Mouse (Mus musculus) neural tube, embryonic 13.5 days (tissue): Measurements from ENCODE around the gene Slitrk5. TPM values are rescaled to one million over a fixed set of nuclear protein-coding genes. Genes with fewer than 3 reads are reported as not detected.
"Not testable (repeated sequence)": the region's sequence is repeated elsewhere in the genome, so short reads cannot be mapped to it uniquely, and the experiment has no call there.

Source experiments
- ATAC-seq: fragments of 200-750 bp; cut with Nextera tagmentation; 2 replicates; pipeline ENCODE4 v1.8.0; 2017; ENCODE audit warnings: low read depth, mild to moderate bottlenecking, moderate TSS enrichment, moderate library complexity
- H3K27ac ChIP-seq: fragments of 300-500 bp; sonication (generic); replicated peaks from 2 replicates; pipeline ENCODE4 v1.5.1; 2015; ENCODE audit warnings: moderate library complexity, mild to moderate bottlenecking, inconsistent platforms
- H3K27me3 ChIP-seq: fragments of 300-500 bp; sonication (generic); 2 replicates; pipeline ENCODE4 v1.6.1; 2015; ENCODE audit warnings: mild to moderate bottlenecking, inconsistent platforms
- H3K36me3 ChIP-seq: fragments of 300-500 bp; sonication (generic); 2 replicates; pipeline ENCODE4 v1.6.1; 2015; ENCODE audit warnings: mild to moderate bottlenecking, inconsistent platforms
- H3K4me1 ChIP-seq: fragments of 300-500 bp; sonication (generic); replicated peaks from 2 replicates; pipeline ENCODE4 v1.6.1; 2015; ENCODE audit warnings: inconsistent platforms
- H3K4me2 ChIP-seq: fragments of 300-500 bp; sonication (generic); 2 replicates; pipeline ENCODE4 v1.6.1; 2015; ENCODE audit warnings: inconsistent platforms, mild to moderate bottlenecking, moderate library complexity
- H3K4me3 ChIP-seq: fragments of 300-500 bp; sonication (generic); 2 replicates; pipeline ENCODE4 v1.5.1; 2015; ENCODE audit warnings: mild to moderate bottlenecking, inconsistent platforms
- H3K9ac ChIP-seq: fragments of 300-500 bp; sonication (generic); 2 replicates; pipeline ENCODE4 v1.6.1; 2015; ENCODE audit warnings: moderate library complexity, mild to moderate bottlenecking, inconsistent platforms
- H3K9me3 ChIP-seq: fragments of 300-500 bp; sonication (generic); 2 replicates; pipeline ENCODE4 v1.6.1; 2016; ENCODE audit warnings: inconsistent platforms
- WGBS: fragments of 180-500 bp; shearing (Covaris S2); methylation state at CpG from one replicate; pipeline ENCODE4 v1.1.7; 2015; 5-methylcytosine and 5-hydroxymethylcytosine counted together
- polyA plus RNA-seq: library from polyadenylated mRNA; unstranded; fragments of >200 nt; fragmentation: Nextera tagmentation; extraction: Ambion mirVana; gene quantifications from 2 replicates; pipeline ENCODE4 v1.2.1, GENCODE M21; 2015

Gene Slitrk5
- 26.6 TPM in 2 replicates for polyA plus RNA-seq

- H3K4me2 ChIP-seq, result peak within 1 kb of the TSS; percentile 70
- peaks cover 15% of the 10 kb centered on the region for H3K4me1 ChIP-seq
- H3K36me3 ChIP-seq, result no peaks in the 10 kb centered on the region
- under 1% methylated on average over 22 of the region's 22 CpGs for WGBS
- ATAC-seq, result peak; percentile 56
- peaks cover under 1% of the 10 kb centered on the region; the same call in 1 of the 2 replicates for H3K27me3 ChIP-seq
- peak within 1 kb of the TSS; percentile 98 for H3K27ac ChIP-seq
- no peaks in the 10 kb centered on the region for H3K9me3 ChIP-seq
- H3K9ac ChIP-seq, result peak within 1 kb of the TSS; percentile 95
- H3K4me3 ChIP-seq, result peak within 1 kb of the TSS; percentile 86
These were observed at the start of gene Slitrk5 for GRCm38 (mm10) chr14:111674664-111675147. Gene Slitrk5 (plus strand): TSS chr14:111675097.

DNA sequence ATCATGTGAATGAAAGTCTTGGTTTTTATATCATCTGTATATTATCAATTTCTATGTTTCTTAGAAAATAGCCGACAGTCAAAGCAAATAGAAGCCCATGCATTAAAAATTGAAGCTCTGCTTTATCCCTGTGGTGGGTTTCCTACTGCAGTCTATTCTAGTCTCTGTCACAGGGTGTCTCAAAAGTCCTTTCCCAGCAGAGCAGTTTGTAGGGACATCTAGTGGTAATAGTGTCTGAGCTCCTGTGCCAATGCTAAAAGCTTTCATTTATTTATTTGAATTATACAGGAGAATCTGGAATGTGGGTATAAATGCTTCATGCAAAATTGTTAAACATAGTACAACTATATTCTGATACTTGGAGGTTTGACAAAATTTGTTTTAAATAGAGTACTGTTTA is 2.0 kb upstream of the Slitrk5 start:
- no peaks in the 10 kb centered on the region for H3K27me3 ChIP-seq
- 51% methylated on average over 1 of the region's 1 CpGs for WGBS

DNA sequence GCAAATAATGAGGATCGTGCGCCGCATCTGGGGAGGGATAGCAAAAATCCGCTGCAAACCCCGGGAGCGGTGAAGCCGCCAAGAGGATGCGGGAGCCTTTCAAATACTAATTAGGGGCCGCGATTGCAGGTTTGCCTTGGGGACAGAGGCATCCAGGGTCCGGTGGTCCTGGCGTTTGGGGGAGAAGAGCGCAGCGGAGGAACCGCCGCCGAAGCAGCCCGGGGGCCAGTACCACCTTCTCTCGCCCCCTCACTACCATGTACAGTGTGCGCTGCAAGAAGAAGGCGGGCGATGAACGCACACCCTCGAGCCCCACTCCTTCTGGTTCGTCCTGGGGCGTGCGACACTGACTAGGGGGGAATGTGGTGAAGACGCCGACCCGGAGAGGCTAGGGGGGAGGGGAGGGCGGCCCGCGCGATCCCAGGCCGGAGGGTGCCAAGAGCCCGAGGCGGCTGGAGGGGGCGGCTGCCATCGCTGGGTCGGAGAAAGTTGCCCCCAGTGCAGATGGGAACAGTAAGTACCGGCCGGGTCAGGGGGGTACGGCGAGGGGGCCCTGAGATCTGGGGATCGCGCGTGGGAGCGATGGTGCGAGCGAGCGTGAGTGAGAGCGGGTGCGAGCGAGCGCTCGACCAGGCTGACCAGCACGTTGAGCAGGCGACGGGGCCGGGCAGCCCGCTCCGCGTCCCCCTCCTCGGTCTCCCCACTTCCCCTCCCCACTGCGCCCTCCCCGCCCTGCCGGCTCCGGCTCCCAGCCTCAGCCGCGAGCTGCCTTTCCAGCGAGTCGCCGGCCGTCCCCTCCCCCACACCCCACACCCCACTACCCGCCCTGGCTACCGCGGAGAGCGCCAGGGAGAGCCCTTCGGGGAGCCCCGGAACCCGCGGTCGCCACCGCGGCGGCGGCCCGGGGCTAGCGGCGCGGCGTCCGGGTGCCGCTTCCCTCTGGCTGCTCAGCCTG is 591 bp downstream of the Slitrk5 start:
- ATAC-seq, result peak; percentile 82
- Histone ChIP-seq H3K4me1 (peaks cover 18% of the 10 kb centered on the region), H3K4me3 (peak overlapping the region; percentile 86), H3K4me2 (peak overlapping the region; percentile 70), H3K9me3 (no peaks in the 10 kb centered on the region), H3K27me3 (peaks cover 7% of the 10 kb centered on the region; the same call in 1 of the 2 replicates), H3K9ac (peak overlapping the region; percentile 95), H3K36me3 (0 out of 2 replicates have a peak, but pooled peaks cover 4% of the 10 kb centered on the region), H3K27ac (peak overlapping the region; percentile 98)
- WGBS, result under 1% methylated on average over 67 of the region's 94 CpGs

More for the DNA sequence above, 2.0 kb upstream of the Slitrk5 start:
- Histone ChIP-seq H3K27ac (no peak overlapping the region), H3K36me3 (no peaks in the 10 kb centered on the region), H3K4me2 (no peak overlapping the region), H3K4me1 (peaks cover 12% of the 10 kb centered on the region), H3K9ac (no peak overlapping the region), H3K9me3 (no peaks in the 10 kb centered on the region), H3K4me3 (no peak overlapping the region)
- no peak for ATAC-seq

- Histone ChIP-seq H3K4me1 (peaks cover 25% of the 10 kb centered on the region), H3K4me2 (peak overlapping the region; percentile 70)
These were observed 1.3 kb downstream of the Slitrk5 start for GRCm38 (mm10) chr14:111676166-111676581.

GRCm38 (mm10) chr14:111676851-111677291 is 2.0 kb downstream of the Slitrk5 start:
- H3K9me3 ChIP-seq, result no peaks in the 10 kb centered on the region
- ATAC-seq, result peak; percentile 14; the same call in 1 of the 2 replicates
- H3K4me2 ChIP-seq, result peak overlapping the region; percentile 70
- peaks cover 32% of the 10 kb centered on the region for H3K4me1 ChIP-seq
- H3K27ac ChIP-seq, result peak overlapping the region; percentile 98
- H3K36me3 ChIP-seq, result 0 out of 2 replicates have a peak, but pooled peaks cover 4% of the 10 kb centered on the region
- H3K4me3 ChIP-seq, result peak overlapping the region; percentile 86
- under 1% methylated on average over 18 of the region's 18 CpGs for whole genome bisulfite sequencing
- H3K27me3 ChIP-seq, result peaks cover 7% of the 10 kb centered on the region; the same call in 1 of the 2 replicates
- peak overlapping the region; percentile 95 for H3K9ac ChIP-seq

More at GRCm38 (mm10) chr14:111676166-111676581, 1.3 kb downstream of the Slitrk5 start:
- 0 out of 2 replicates have a peak, but pooled peaks cover 4% of the 10 kb centered on the region for H3K36me3 ChIP-seq
- peaks cover 7% of the 10 kb centered on the region; the same call in 1 of the 2 replicates for H3K27me3 ChIP-seq
- H3K27ac ChIP-seq, result peak overlapping the region; percentile 98
- H3K4me3 ChIP-seq, result peak overlapping the region; percentile 86
- under 1% methylated on average over 19 of the region's 19 CpGs for WGBS
- peak; percentile 71 for ATAC-seq
- peak overlapping the region; percentile 95 for H3K9ac ChIP-seq
- no peaks in the 10 kb centered on the region for H3K9me3 ChIP-seq

- Histone ChIP-seq H3K4me1 (peaks cover 35% of the 10 kb centered on the region), H3K27ac (peak overlapping the region; percentile 98), H3K9me3 (no peaks in the 10 kb centered on the region), H3K36me3 (0 out of 2 replicates have a peak, but pooled peaks cover 4% of the 10 kb centered on the region), H3K4me3 (peak overlapping the region; percentile 86), H3K9ac (peak overlapping the region; percentile 95), H3K4me2 (peak overlapping the region; percentile 70), H3K27me3 (peaks cover 7% of the 10 kb centered on the region; the same call in 1 of the 2 replicates)
- ATAC-seq, result no peak
- WGBS, result 2% methylated on average over 17 of the region's 17 CpGs
These were observed 2.6 kb downstream of the Slitrk5 start for GRCm38 (mm10) chr14:111677361-111678070.

GRCm38 (mm10) chr14:111680271-111680670 is 5.4 kb downstream of the Slitrk5 start:
- peaks cover 33% of the 10 kb centered on the region for H3K4me1 ChIP-seq
- H3K4me3 ChIP-seq, result no peak overlapping the region; the same call in 1 of the 2 replicates
- peak overlapping the region; percentile 74; the same call in 1 of the 2 replicates for H3K9ac ChIP-seq
- no peak for ATAC-seq
- 69% methylated on average over 8 of the region's 8 CpGs for WGBS
- peaks cover 7% of the 10 kb centered on the region; the same call in 1 of the 2 replicates for H3K27me3 ChIP-seq
- no peaks in the 10 kb centered on the region for H3K9me3 ChIP-seq
- peaks cover 7% of the 10 kb centered on the region; the same call in 1 of the 2 replicates for H3K36me3 ChIP-seq
- H3K27ac ChIP-seq, result no peak overlapping the region
- peak overlapping the region; percentile 81; the same call in 1 of the 2 replicates for H3K4me2 ChIP-seq

DNA sequence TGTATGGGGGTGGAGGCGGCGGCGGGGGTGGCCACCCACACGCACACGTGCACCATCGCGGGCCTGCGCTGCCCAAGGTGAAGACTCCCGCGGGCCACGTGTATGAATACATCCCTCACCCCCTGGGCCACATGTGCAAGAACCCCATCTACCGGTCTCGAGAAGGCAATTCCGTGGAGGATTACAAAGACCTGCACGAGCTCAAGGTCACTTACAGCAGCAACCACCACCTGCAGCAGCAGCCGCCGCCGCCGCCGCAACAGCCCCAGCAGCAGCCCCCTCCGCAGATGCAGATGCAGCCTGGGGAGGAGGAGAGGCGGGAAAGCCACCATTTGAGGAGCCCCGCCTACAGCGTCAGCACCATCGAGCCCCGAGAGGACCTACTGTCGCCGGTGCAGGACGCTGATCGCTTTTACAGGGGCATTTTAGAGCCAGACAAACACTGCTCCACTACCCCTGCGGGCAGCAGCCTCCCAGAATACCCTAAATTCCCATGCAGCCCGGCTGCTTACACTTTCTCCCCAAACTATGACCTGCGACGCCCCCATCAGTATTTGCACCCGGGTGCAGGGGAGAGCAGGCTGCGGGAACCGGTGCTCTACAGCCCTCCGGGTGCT is 6.3 kb downstream of the Slitrk5 start:
- peak overlapping the region; percentile 47 for H3K4me3 ChIP-seq
- H3K4me1 ChIP-seq, result peaks cover 33% of the 10 kb centered on the region
- peak; percentile 41 for ATAC-seq
- peaks cover 7% of the 10 kb centered on the region; the same call in 1 of the 2 replicates for H3K36me3 ChIP-seq
- peak overlapping the region; percentile 74 for H3K9ac ChIP-seq
- peak overlapping the region; percentile 81 for H3K4me2 ChIP-seq
- H3K9me3 ChIP-seq, result no peaks in the 10 kb centered on the region
- 0 out of 2 replicates have a peak overlapping the region, but pooled peaks have one; percentile 29 for H3K27ac ChIP-seq
- peaks cover 7% of the 10 kb centered on the region; the same call in 1 of the 2 replicates for H3K27me3 ChIP-seq
- WGBS, result 2% methylated on average over 38 of the region's 38 CpGs

- Histone ChIP-seq H3K4me3 (peak overlapping the region; percentile 47), H3K36me3 (peaks cover 7% of the 10 kb centered on the region; the same call in 1 of the 2 replicates), H3K9ac (peak overlapping the region; percentile 74), H3K27ac (0 out of 2 replicates have a peak overlapping the region, but pooled peaks have one; percentile 29), H3K27me3 (peaks cover 7% of the 10 kb centered on the region; the same call in 1 of the 2 replicates), H3K4me2 (peak overlapping the region; percentile 81), H3K9me3 (no peaks in the 10 kb centered on the region), H3K4me1 (peaks cover 33% of the 10 kb centered on the region)
- WGBS, result 6% methylated on average over 13 of the region's 13 CpGs
- ATAC-seq, result 0 out of 2 replicates have a peak, but pooled peaks have one; percentile 1
These were observed 6.9 kb downstream of the Slitrk5 start for GRCm38 (mm10) chr14:111681773-111682172.

DNA sequence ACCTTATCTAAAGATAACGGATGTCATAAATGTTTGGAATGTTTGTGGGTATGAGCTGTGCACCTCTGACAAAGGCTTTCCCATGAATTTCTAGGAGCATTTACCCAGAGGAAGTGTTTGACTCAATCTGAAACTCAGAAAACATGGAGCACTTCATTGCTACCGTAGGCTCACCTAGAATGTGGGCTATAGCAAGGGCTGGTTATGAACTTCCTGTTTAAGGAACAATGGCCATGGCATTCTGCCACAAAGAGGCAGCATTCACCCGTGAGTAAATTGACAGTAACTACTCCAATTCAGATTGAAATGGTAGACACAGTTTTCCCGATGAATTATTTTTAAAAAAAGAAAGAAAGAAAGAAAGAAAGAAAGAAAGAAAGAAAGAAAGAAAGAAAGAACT is 8.6 kb downstream of the Slitrk5 start:
- H3K36me3 ChIP-seq, result peaks cover 7% of the 10 kb centered on the region; the same call in 1 of the 2 replicates
- no peak overlapping the region for H3K27ac ChIP-seq
- peaks cover 20% of the 10 kb centered on the region for H3K4me1 ChIP-seq
- H3K27me3 ChIP-seq, result peaks cover 7% of the 10 kb centered on the region; the same call in 1 of the 2 replicates
- H3K9ac ChIP-seq, result no peak overlapping the region
- no peak overlapping the region for H3K4me3 ChIP-seq
- WGBS, result 63% methylated on average over 4 of the region's 4 CpGs
- ATAC-seq, result no peak
- H3K4me2 ChIP-seq, result no peak overlapping the region
- H3K9me3 ChIP-seq, result no peaks in the 10 kb centered on the region

GRCm38 (mm10) chr14:111690139-111690538 is 15.2 kb downstream of the Slitrk5 start:
- ATAC-seq, H3K4me2 ChIP-seq, H3K4me3 ChIP-seq, H3K36me3 ChIP-seq, H3K4me1 ChIP-seq, H3K27ac ChIP-seq, H3K27me3 ChIP-seq, H3K9ac ChIP-seq, H3K9me3 ChIP-seq: not testable (repeated sequence)
- 87% methylated on average over 1 of the region's 1 CpGs for WGBS
